7 mouse cellular contexts compared by ENCODE assay signal in genomic region chr2:31787029-31787428, GRCm38 (mm10). TPM values are rescaled to one million over a fixed set of nuclear protein-coding genes. Genes with fewer than 3 reads are reported as not detected.
DNase-seq lines count a peak whose midpoint lies in the region; TF ChIP-seq lines count a peak whose summit lies in the region.

No protein-coding gene starts in this region.

- intact Hi-C loops in gastrocnemius, postnatal 14 days (cut with DNase I; ENCODE audit: low total_unique reads): loop anchor here (5.0 to 10.0 kb wide), 2 partner anchors 62 to 105 kb away; no protein-coding TSS in a partner anchor

- in situ Hi-C loops in ES-E14 (cut with MboI; ENCODE audit: low sequenced_read_pairs in 2 of 2, unreplicated experiment in 2 of 2): no loop called here

- H3K9ac ChIP-seq in ES-E14 (ENCODE audit: insufficient read depth, low read depth, low read length, poor library complexity, severe bottlenecking): no peak overlapping the region; the same call in 1 of the 2 replicates

- no peak overlapping the region for H3K27ac ChIP-seq in ES-E14 (ENCODE audit: insufficient read depth, low read depth, low read length, poor library complexity, severe bottlenecking)
- H3K27ac ChIP-seq in layer of hippocampus, adult 2 months: no peak overlapping the region

- DNase-seq in B cell, adult 2 months: peak; percentile 86 to 87
- DNase-seq in ES-E14 (ENCODE audit: low read depth, low spot score): peak; percentile 68
- peak; percentile 82 for DNase-seq in cerebellum, adult 8-10 months
- DNase-seq in gastrocnemius, postnatal 14 days: peak; percentile 83
- peak; percentile 67 to 82 for DNase-seq in layer of hippocampus, adult 2 months (ENCODE audit: low spot score in 2 of 2)
- peak; percentile 87 for DNase-seq in lung, postnatal 14 days
- DNase-seq in skeletal muscle tissue, adult 2 months (ENCODE audit: low read depth, low spot score): peak; percentile 67

- H3K9me3 ChIP-seq in ES-E14 (ENCODE audit: control insufficient read depth, insufficient read depth, low read depth, low read length): no peaks in the 10 kb centered on the region

- H3K4me1 ChIP-seq in ES-E14 (ENCODE audit: control insufficient read depth in 2 of 2, insufficient read depth in 2 of 2, low read length in 2 of 2, poor library complexity in 1 of 2): no peaks in the 10 kb centered on the region

- peaks cover 58% of the 10 kb centered on the region for H3K36me3 ChIP-seq in ES-E14 (ENCODE audit: control insufficient read depth, insufficient read depth, low read length, poor library complexity, severe bottlenecking)

- peak; percentile 98 for TF ChIP-seq CTCF in layer of hippocampus, adult 2 months (conservative IDR thresholded peaks at IDR 0.05)

- H3K4me3 ChIP-seq in ES-E14 (ENCODE audit: insufficient read depth in 1 of 2, low read depth in 1 of 2, low read length in 2 of 2, poor library complexity in 1 of 2, severe bottlenecking in 1 of 2): no peak overlapping the region
- no peak overlapping the region for H3K4me3 ChIP-seq in layer of hippocampus, adult 2 months

TF ChIP-seq in ES-E14, 5 proteins besides CTCF, POLR2A, EP300 and RAD21:
- TF ChIP-seq ZC3H11A (IDR thresholded peaks at IDR 0.05; ENCODE audit: borderline replicate concordance, low read depth, low read length) (no peak), HCFC1 (IDR thresholded peaks at IDR 0.05; ENCODE audit: borderline replicate concordance, insufficient read depth, low read length) (no peak), ZNF384 (IDR thresholded peaks at IDR 0.05; ENCODE audit: low read depth, low read length) (no peak), CHD2 (IDR thresholded peaks at IDR 0.05; ENCODE audit: low read depth, low read length) (no peak), MAFK (IDR thresholded peaks at IDR 0.05; ENCODE audit: insufficient read depth, low read depth, low read length) (no peak)
TF ChIP-seq in ES-E14: peak in this region for 0.

RNA-seq across cellular contexts. Expression of gene Qrfp, which starts 23.4 kb away (rescaled TPM):
- 0.05 TPM in 1 of 2 replicates, not detected in the other for total RNA-seq in ES-E14 (2012; rRNA removed)
- total RNA-seq in gastrocnemius, postnatal 14 days (2021): not detected
- not detected for total RNA-seq in layer of hippocampus, adult 2 months (2021)

RNA-seq across cellular contexts. Expression of gene Fibcd1, which starts 58.8 kb away (rescaled TPM):
- total RNA-seq in ES-E14 (2012; rRNA removed): 0.11 and 0.22 TPM in 2 replicates
- total RNA-seq in gastrocnemius, postnatal 14 days (2021): not detected
- 100 to 1,000 TPM; 108 to 110 TPM for total RNA-seq in layer of hippocampus, adult 2 months (2021)

Comparison
In these comparisons a context has a peak if more than half of its experiments do, and no peak if none do; other contexts are left out.
1. RNA of gene Fibcd1, which starts 58.8 kb away (total RNA-seq): 108 to 110 TPM in layer of hippocampus, adult 2 months; 0.11 to 0.22 TPM in ES-E14 and not detected in gastrocnemius, postnatal 14 days; every median in the first group is over 10 times any median in the second.
2. Peak in every context shown above with its lines, with median percentiles within 50 percentile points of each other: DNase-seq.